Mouse (Mus musculus) spleen, adult 2 months (tissue): Measurements from ENCODE around the gene Herc3.

Source experiments
- CTCF ChIP-seq: fragments of 200-500 bp; IDR thresholded peaks from 2 replicates; pipeline ENCODE4 v1.5.1; 2011; ENCODE audit warnings: mild to moderate bottlenecking, inconsistent platforms; ENCODE audit not compliant: insufficient read depth, insufficient read length, insufficient replicate concordance; ENCODE audit errors: extremely low read depth
- POLR2A ChIP-seq: fragments of 200-500 bp; IDR thresholded peaks from 2 replicates; pipeline ENCODE4 v1.6.1; 2011; ENCODE audit warnings: low read depth, low read length, inconsistent platforms

DNA sequence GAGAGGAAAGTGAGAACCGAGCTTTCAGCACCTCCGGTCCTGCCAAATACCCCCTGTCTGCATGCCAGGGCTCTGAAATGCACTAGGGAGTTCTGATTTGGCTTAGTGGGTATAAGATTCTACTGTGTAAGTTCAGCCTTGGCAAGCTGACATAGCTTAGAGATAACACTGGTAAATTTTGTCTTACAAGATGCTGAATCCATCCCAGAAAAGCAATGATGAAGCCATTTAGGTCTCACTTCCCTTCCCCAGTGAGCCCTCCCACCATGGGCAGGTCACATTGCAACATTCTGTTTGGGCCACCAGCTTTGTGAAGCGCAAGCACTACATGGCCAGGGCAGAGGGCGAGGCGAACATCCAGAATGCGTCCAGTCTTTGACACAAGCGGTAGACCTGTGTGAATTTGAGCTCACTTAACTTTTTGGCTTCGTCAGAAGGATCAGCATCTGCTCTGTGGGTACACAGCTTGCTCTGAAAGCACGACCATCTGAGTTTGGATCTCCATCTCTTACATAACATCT lies 98.7 kb downstream of the Herc3 start:
- no peak for TF ChIP-seq POLR2A
- no peak for TF ChIP-seq CTCF
